Mouse (Mus musculus) midbrain, embryonic 16.5 days (tissue): ENCODE data around the gene Ltc4s. TPM values are rescaled to one million over a fixed set of nuclear protein-coding genes. Genes with fewer than 3 reads are reported as not detected.

Experiments
- ATAC-seq: fragments of 200-750 bp; cut with Nextera tagmentation; 2 replicates; pipeline ENCODE4 v1.8.0; 2017; ENCODE audit warnings: moderate TSS enrichment
- H3K27ac ChIP-seq: fragments of 300-500 bp; sonication (generic); 2 replicates; pipeline ENCODE4 v1.5.1; 2014; ENCODE audit warnings: mild to moderate bottlenecking, low read length, mixed read lengths
- H3K27me3 ChIP-seq: fragments of 300-500 bp; sonication (generic); 2 replicates; pipeline ENCODE4 v1.6.1; 2014; ENCODE audit warnings: low read depth, low read length, mixed read lengths; ENCODE audit not compliant: control insufficient read depth, insufficient read depth
- H3K36me3 ChIP-seq: fragments of 300-500 bp; sonication (generic); 2 replicates; pipeline ENCODE4 v1.6.1; 2014; ENCODE audit warnings: mild to moderate bottlenecking, low read length, moderate library complexity, mixed read lengths; ENCODE audit not compliant: control insufficient read depth, insufficient read depth
- H3K4me1 ChIP-seq: fragments of 300-500 bp; sonication (generic); 2 replicates; pipeline ENCODE4 v1.6.1; 2014; ENCODE audit warnings: mild to moderate bottlenecking, low read length, mixed read lengths; ENCODE audit not compliant: control insufficient read depth, insufficient read depth
- H3K4me2 ChIP-seq: fragments of 300-500 bp; sonication (generic); 2 replicates; pipeline ENCODE4 v1.6.1; 2014; ENCODE audit warnings: mild to moderate bottlenecking, low read length, mixed read lengths
- H3K4me3 ChIP-seq: fragments of 300-500 bp; sonication (generic); 2 replicates; pipeline ENCODE4 v1.5.1; 2014; ENCODE audit warnings: low read depth, mild to moderate bottlenecking, low read length, moderate library complexity, mixed read lengths
- H3K9ac ChIP-seq: fragments of 300-500 bp; sonication (generic); 2 replicates; pipeline ENCODE4 v1.6.1; 2014; ENCODE audit warnings: low read depth, low read length, mixed read lengths
- H3K9me3 ChIP-seq: fragments of 300-500 bp; sonication (generic); replicated peaks from 2 replicates; pipeline ENCODE4 v1.6.1; 2014; ENCODE audit warnings: mild to moderate bottlenecking, low read length, mixed read lengths; ENCODE audit not compliant: control insufficient read depth, poor library complexity, severe bottlenecking
- WGBS: fragments of 180-500 bp; shearing (Covaris S2); extraction: QIAGEN DNeasy Blood & Tissue Kit; methylation state at CpG from one replicate; pipeline ENCODE4 v1.1.7; 2014; 5-methylcytosine and 5-hydroxymethylcytosine counted together
- polyA plus RNA-seq: library from polyadenylated mRNA; unstranded; fragments of >200 nt; fragmentation: Nextera tagmentation; extraction: Ambion mirVana; gene quantifications from 2 replicates; pipeline ENCODE4 v1.2.1, GENCODE M21; 2015

The Ltc4s gene
- polyA plus RNA-seq, 1 experiment from 2014 or later: 3.3 TPM

DNA sequence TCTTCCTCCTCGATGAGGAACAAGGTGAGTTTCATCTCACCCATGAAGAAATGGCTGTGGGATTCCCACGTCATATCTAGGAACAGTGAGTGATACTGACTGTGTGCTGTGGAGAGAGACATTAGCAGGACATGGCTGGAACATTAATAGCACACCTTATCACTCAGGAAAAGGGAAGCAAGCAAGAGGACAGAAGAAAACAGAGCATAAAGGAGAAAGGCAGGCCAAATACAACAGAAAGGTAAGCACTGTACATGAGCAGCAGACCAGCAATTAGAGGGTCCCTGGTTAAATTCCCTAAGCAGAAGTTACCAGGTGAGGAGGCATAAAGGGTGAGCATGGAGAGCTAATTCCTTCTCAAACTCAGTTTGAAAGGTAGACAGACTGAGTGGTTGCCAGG is 36.7 kb upstream of the Ltc4s start:
- H3K36me3 ChIP-seq: no peaks in the 10 kb centered on the region
- H3K9me3 ChIP-seq: no peaks in the 10 kb centered on the region
- H3K27ac ChIP-seq: no peak overlapping the region
- WGBS: 95% methylated on average over 2 of the region's 2 CpGs
- H3K4me2 ChIP-seq: no peak overlapping the region
- no peak for ATAC-seq
- H3K4me1 ChIP-seq: peaks cover 4% of the 10 kb centered on the region
- H3K4me3 ChIP-seq: no peak overlapping the region
- H3K27me3 ChIP-seq: no peaks in the 10 kb centered on the region
- no peak overlapping the region for H3K9ac ChIP-seq

DNA sequence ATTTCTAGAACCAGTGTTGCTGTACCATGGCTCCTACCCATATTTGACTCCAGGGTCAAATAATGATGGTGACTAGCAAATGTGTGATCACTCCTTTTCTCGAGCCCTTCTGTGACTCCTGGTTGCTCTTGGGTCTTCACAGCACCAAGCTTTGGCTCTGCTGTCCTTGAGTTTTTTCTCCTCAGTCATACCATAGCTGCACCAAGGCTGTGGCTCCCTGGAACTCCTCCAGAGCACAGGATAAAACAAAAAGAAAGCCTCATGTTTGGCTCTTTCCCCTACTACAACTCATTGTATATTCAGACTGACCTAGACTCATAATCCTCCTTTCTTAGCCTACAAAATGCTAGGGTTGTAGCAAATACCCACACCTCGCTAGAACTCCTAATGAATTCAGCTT is 34.4 kb upstream of the Ltc4s start:
- H3K27ac ChIP-seq: no peak overlapping the region
- no peaks in the 10 kb centered on the region for H3K36me3 ChIP-seq
- H3K4me1 ChIP-seq: peaks cover 4% of the 10 kb centered on the region
- H3K4me3 ChIP-seq: no peak overlapping the region
- ATAC-seq: no peak
- H3K27me3 ChIP-seq: no peaks in the 10 kb centered on the region
- H3K9me3 ChIP-seq: no peaks in the 10 kb centered on the region
- WGBS: 68% methylated on average over 2 of the region's 2 CpGs
- no peak overlapping the region for H3K9ac ChIP-seq
- H3K4me2 ChIP-seq: no peak overlapping the region

DNA sequence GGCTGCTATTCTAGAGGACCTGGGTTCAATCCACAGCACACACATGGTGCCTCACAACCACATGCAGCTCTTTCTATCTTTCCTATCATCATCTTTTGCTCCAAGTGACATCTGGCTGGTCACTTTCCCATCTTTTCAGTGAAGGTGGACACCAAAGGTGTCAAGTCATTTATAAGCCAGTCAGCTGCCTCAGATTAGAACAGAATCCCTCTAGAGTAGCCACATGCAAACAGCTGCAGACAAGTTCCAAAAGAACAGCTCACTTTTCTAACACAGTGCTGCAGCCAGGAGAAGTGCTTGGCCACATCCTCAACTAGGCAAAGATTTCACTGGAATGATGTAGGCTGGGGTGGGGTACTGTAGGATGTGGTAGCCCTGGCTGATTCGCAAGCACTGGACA is 31.5 kb upstream of the Ltc4s start:
- no peak for ATAC-seq
- no peaks in the 10 kb centered on the region for H3K9me3 ChIP-seq
- no peaks in the 10 kb centered on the region for H3K27me3 ChIP-seq
- H3K27ac ChIP-seq: no peak overlapping the region
- no peak overlapping the region for H3K4me3 ChIP-seq
- no peak overlapping the region for H3K4me2 ChIP-seq
- no peak overlapping the region for H3K9ac ChIP-seq
- H3K4me1 ChIP-seq: peaks cover 4% of the 10 kb centered on the region; the same call in 1 of the 2 replicates
- H3K36me3 ChIP-seq: peaks cover 16% of the 10 kb centered on the region
- 88% methylated on average over 1 of the region's 1 CpGs for WGBS

DNA sequence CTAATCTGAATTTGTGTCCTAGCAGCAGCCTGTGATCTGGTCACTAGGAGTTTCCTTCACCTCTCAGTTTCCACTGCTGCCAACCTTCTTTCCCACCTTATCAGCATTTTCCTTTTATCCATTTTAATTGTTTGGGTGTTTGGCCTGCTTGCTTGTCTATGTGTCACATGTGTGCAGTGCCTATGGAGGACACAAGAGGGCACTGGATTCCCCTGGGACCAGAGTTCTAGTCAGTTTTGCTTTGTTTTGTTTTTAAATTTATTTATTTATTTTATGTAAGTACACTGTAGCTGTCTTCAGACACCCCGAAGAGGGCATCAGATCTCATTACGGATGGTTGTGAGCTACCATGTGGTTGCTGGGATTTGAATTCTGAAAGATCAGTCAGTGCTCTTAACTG is 30.7 kb upstream of the Ltc4s start:
- ATAC-seq: no peak
- Histone ChIP-seq H3K27me3 (no peaks in the 10 kb centered on the region), H3K4me1 (peaks cover 4% of the 10 kb centered on the region; the same call in 1 of the 2 replicates), H3K4me3 (no peak overlapping the region), H3K9me3 (no peaks in the 10 kb centered on the region), H3K27ac (no peak overlapping the region), H3K4me2 (no peak overlapping the region), H3K36me3 (peaks cover 16% of the 10 kb centered on the region), H3K9ac (no peak overlapping the region)
- WGBS: 90% methylated on average over 2 of the region's 2 CpGs

DNA sequence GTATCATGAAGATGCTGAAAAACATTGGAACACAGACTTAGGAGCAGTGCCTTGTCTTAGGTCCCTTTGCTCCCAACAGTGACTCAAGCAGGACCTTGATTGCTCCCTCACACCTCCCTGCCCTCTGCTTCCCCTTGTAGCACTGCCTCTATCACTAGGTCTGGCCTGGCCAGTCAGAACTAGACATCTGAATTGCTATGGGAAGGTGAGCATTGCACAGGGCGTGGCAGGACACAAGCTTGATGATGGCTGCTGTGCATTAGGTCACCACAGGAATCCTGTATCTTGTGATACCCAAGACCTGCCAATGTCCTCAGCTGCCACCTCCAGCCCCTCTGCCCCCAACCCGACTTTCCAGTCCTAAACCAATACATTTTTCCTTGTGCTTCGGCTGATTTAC is 28.6 kb upstream of the Ltc4s start:
- Histone ChIP-seq H3K4me2 (no peak overlapping the region), H3K9ac (no peak overlapping the region), H3K27me3 (no peaks in the 10 kb centered on the region), H3K4me3 (no peak overlapping the region), H3K36me3 (peaks cover 26% of the 10 kb centered on the region), H3K9me3 (no peaks in the 10 kb centered on the region), H3K4me1 (no peaks in the 10 kb centered on the region), H3K27ac (no peak overlapping the region)
- WGBS: 95% methylated on average over 3 of the region's 3 CpGs
- ATAC-seq: no peak

DNA sequence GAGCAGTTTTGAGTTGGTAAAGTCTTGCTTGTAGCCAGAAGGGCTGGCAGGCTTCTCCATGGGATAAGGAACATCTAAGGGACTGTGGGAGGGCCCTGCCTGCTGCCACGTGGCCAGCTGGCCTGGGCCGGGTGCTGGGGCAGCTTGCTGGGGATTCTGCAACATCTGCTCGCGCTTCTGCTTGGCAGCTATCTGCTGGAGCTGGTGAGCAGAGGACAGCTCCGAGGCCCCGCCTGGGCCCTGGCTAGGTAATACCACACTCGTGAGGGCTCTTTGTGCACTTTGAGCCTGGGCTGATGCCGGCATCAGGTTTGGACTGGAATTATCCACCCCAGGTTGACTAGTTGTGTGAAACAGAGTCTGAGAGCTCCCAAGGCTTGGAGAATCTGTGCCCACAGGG is 27.5 kb upstream of the Ltc4s start:
- Histone ChIP-seq H3K4me2 (no peak overlapping the region), H3K4me1 (no peaks in the 10 kb centered on the region), H3K4me3 (no peak overlapping the region), H3K9ac (no peak overlapping the region), H3K27me3 (no peaks in the 10 kb centered on the region), H3K9me3 (no peaks in the 10 kb centered on the region), H3K27ac (no peak overlapping the region), H3K36me3 (peaks cover 32% of the 10 kb centered on the region)
- ATAC-seq: no peak
- 91% methylated on average over 8 of the region's 8 CpGs for WGBS

DNA sequence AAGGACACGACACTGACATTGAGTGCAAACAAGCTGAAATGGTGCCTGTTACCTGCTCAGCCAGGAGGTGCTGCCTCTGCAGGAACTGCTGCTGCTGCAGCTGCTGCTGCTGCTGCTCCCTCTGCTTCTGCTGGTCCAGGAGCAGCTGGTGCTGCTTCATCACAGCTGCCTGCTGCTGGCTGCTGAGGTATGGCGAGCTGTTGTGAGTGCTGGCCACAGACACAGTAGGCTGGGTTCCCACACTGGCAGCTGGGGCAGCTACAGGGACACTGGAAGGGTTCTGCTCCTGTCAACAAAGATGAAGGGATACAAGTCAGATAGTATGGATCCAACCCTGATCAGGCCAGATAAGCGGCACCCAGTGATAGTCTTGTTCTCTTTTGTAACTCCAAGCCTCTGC is 24.8 kb upstream of the Ltc4s start:
- 96% methylated on average over 3 of the region's 3 CpGs for WGBS
- no peak for ATAC-seq
- H3K27me3 ChIP-seq: no peaks in the 10 kb centered on the region
- H3K9me3 ChIP-seq: no peaks in the 10 kb centered on the region
- H3K4me3 ChIP-seq: no peak overlapping the region
- H3K4me2 ChIP-seq: no peak overlapping the region
- no peaks in the 10 kb centered on the region for H3K4me1 ChIP-seq
- H3K9ac ChIP-seq: no peak overlapping the region
- H3K27ac ChIP-seq: no peak overlapping the region
- H3K36me3 ChIP-seq: peaks cover 40% of the 10 kb centered on the region

DNA sequence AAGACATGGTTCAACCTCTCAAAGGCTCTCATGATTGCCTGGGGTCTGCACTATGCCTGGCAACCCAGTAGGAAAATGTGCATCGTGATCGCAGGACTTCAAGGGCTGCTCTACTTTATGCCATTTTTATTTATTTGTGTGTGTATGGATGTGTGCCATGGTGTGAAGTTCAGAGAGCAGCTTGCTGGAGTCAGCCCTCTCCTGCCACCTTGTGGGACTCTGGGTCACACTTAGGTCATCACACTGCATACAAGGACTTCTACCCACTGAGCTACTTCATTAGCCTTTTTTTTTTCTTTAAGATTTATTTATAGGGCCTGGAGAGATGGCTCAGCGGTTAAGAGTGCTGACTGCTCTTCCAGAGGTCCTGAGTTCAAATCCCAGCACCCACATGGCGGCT is 23.6 kb upstream of the Ltc4s start:
- Histone ChIP-seq H3K4me2 (no peak overlapping the region), H3K9me3 (no peaks in the 10 kb centered on the region), H3K36me3 (peaks cover 48% of the 10 kb centered on the region), H3K27ac (no peak overlapping the region), H3K4me1 (no peaks in the 10 kb centered on the region), H3K9ac (no peak overlapping the region), H3K27me3 (no peaks in the 10 kb centered on the region), H3K4me3 (no peak overlapping the region)
- ATAC-seq: no peak
- 94% methylated on average over 4 of the region's 4 CpGs for WGBS

DNA sequence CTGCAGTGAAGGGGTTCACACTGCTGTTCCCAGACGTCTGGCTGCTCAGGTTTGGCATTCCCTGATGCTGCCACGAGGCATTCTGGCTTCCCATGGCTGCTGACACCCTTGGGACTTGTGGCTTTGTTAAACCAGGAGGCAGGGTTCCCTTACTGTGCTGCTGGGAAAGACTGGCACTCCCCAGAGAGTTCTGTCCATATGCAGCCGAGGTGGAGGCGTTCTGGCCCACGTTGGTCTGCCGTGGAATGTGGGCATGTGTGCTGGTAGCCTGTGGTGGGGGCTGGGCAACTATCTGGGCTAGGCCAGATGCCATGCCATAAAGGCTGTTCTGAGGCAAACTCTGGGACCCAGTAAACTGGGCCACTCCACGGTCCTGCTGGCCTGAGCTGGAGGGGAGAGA is 19.9 kb upstream of the Ltc4s start:
- Histone ChIP-seq H3K36me3 (peaks cover 37% of the 10 kb centered on the region), H3K4me1 (no peaks in the 10 kb centered on the region), H3K27ac (no peak overlapping the region), H3K27me3 (no peaks in the 10 kb centered on the region), H3K4me2 (no peak overlapping the region), H3K9me3 (no peaks in the 10 kb centered on the region), H3K4me3 (no peak overlapping the region), H3K9ac (no peak overlapping the region)
- 85% methylated on average over 7 of the region's 7 CpGs for WGBS
- ATAC-seq: no peak

DNA sequence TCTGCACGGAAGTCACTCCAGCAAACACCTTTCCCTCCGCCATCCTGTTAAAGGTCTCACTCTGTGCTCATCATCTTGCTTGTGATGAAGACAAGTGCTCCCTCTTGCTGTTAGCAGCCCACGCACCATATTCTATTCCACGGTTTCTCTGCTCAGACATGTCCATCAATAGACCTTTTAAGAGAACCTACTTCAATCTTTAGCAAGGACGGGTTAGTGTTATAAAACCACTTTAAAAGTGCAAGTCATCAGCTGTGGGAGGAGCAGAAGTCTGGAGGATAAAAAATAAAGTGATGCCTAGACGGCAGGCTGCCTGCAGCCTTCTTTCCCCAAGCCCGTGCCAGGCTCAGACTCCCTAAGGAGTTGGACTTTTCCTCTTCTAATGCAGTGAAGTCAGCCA is 18.2 kb upstream of the Ltc4s start:
- WGBS: 87% methylated on average over 7 of the region's 7 CpGs
- no peak for ATAC-seq
- H3K4me2 ChIP-seq: no peak overlapping the region
- no peaks in the 10 kb centered on the region for H3K9me3 ChIP-seq
- H3K36me3 ChIP-seq: peaks cover 25% of the 10 kb centered on the region
- H3K4me1 ChIP-seq: no peaks in the 10 kb centered on the region
- no peak overlapping the region for H3K9ac ChIP-seq
- H3K27ac ChIP-seq: no peak overlapping the region
- H3K27me3 ChIP-seq: no peaks in the 10 kb centered on the region
- H3K4me3 ChIP-seq: no peak overlapping the region
